Mouse (Mus musculus) left cerebral cortex, adult 18-20 months (tissue): ENCODE results near the gene Wwox. TPM values are rescaled to one million over a fixed set of nuclear protein-coding genes. Genes with fewer than 3 reads are reported as not detected.

Experiments used
- DNase-seq, 2 experiments: peaks; one replicate each; pipeline ENCODE4 v3.0.0; 2021 to 2022; ENCODE audit warnings: low spot score in 2 of 2, mixed read lengths in 1 of 2
- total RNA-seq, 2 experiments: library from RNA; stranded (reverse); gene quantifications; 2 replicates each; pipeline ENCODE4 v1.2.3; 2021

The Wwox gene
- total RNA-seq, 2 experiments from 2014 or later, result 17.9 to 18.2 TPM

DNA sequence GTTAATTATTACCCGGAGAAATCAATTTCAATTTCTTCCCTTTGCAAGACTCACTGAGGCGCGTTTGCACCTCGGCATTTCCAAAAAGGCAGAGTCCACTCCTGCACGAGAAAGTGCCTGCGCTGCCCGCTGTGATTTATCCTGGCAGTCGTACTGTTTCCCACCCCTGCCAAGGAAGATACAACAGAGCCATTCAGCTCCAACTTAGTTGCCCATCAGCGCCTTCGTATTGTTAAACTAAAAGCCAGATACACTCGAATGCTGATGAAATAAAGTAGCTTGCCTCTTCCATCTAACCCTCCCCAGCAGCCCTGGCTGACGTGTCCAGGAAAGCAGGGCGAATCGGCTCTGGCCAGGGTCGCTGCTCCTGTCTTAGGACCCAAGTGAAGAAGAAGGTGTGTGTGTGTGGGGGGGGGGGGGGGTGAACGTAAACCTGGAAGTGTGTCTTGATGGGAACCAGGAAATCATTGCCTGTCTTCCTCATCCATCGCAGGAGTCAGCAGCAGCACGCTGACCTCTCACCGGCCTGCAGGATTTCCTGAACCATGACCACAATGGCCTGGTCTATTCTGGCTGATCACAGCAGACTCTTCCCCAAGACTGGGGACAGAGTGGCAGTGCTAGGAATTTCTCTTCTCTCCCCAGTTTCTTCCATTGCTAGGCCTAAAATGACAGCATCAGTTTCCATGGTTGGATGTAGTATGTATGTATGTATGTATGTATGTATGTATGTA lies 154.1 kb downstream of the Wwox start:
- DNase-seq, result no peak

DNA sequence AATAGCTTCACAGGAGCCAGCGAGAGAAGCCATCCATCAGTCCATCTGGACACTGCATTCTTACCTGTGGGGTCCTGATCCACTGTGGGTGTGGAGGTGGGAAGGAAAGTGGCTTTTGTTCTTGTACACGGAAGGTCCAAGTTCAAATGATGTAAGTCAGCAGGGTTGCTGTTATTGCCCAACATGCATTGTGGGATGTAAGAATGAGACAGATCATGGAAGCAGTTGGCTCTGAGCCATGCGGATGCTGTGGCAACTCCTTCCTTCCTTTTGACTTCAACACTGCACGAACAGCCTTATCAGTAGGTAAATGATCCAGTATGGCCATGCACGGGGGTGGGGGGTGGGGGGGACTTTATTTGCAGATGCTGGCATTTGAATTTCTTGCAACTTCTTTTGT lies 155.4 kb downstream of the Wwox start:
- no peak for DNase-seq

DNA sequence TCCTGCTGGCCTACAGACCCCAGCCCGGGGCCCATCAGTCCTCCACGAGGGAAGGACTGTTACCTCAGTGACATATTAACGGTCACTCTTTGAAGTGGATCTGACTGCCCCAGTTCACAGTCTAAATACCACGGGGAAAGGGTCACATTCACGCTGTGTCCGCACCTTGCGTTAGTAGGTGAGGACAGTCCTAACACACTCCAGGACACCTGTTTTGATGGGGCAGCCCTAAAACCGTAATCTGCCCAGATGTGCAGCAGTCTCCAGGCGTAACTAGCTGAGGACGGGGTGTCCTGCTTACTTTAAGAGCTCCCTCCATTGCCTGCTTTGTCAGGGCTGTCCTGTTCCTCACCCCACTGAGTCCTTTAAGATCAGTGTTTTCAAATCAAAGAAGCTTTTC lies 160.1 kb downstream of the Wwox start:
- no peak for DNase-seq

DNA sequence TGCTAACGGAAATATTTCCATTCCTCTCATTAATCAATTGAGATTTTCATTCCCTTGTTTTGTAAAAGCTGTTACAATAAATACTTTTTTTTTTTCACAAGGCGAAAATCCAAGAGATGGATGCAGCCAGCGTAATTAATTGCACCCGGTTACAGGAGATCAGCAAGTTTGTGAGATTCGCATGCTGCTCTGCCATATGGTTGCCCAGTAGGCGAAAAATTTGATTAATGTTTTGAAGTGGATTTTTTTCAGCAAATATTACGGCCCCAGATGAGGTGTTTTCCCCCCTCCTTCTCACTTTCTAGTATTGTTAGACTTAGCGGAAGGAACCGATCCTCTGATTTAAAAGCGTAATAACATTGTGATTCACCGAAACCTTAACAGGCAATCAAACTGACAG lies 160.7 kb downstream of the Wwox start:
- DNase-seq, result no peak

DNA sequence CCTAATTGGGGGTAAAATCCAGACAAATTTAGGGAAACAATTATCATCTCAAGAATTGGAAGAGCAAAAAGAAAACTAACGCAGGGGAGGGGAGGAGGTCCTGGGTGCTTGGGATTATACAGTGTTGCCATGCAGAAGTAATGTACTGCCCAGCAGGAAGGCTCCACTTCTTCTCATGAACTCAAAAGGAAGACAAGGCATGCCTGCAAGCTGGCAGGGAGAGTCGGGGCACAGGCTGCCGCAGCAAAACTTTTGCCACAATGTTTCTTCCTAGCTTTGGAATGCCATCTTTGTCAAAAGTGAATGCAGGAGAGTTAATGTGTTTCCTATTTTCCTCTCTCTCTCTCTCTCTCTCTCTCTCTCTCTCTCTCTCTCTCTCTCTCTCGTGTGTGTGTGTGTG lies 163.6 kb downstream of the Wwox start:
- DNase-seq, result no peak

DNA sequence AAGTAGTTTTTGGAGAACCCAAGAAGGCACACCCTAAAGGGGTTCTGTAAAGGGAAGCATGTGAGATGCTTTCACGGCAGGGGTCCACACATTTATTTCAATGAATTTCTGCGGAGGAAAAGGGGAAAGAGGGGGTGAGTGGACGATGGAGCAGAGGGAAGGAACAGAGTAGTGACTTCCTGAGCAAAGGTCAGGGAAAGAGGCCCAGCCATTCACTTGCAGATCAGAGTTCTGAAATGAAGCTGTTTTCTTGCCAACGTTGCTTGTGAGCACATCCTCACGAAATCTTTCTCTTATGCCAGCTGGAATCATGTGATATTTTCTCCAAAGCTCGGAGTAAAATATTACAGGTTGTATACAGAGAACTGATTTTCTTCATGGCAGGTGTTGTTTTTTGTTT lies 164.1 kb downstream of the Wwox start:
- no peak for DNase-seq

DNA sequence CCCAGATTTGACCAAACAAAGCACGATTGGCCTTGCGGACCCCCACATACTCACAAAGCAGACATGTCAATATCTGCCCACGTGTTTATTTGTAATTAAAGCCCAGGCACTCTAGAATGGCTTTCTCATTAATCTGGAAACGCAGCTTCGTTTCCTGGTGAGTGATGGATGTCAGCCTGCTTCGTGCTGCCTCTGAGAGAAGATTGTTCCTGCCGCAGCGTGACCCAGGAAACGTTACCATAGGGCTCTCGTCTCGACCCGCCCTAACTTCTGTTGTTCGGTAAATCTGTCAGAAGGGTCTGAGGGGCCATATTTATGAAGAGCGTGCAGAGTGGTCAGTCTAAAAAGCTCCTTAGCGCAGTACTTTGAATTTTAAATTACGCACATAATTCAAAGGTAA lies 164.9 kb downstream of the Wwox start:
- DNase-seq, result no peak

DNA sequence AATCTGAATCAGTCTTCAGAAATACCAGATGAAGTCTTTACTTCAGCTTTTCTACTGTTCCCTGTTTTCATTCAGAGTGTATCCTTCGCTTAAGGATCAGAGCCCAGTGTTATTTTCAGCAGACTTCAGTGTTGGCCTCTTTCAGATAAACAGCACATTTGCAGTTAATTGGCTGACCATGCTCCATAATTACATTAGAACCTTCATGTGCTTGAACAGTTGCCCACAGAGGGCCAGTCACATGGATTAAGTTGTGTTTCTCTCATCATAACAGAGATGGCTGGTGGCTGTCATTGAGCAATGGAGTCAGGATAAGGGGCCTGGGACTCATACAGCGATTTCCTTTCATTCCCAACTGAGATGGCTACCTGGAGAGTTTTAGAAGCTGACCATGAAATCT lies 166.2 kb downstream of the Wwox start:
- no peak for DNase-seq

DNA sequence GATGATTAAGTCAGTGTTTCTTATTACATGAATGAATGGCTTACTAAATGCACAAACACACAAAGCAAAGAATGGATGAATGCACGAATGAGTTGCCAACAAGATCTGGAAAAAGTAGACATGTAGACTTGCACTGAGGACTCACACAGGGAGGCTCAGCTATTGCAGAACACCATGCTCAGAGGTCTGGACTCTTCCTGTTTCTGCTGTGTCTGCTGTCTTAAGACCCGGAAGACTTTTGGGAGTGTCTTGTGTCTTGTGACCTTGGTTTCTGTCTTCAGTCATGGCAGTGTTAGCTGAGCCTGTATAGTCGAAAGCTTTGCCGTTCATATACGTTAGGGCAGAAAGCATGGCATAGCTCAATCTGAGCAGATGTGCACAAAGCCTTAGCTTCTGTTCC lies 169.9 kb downstream of the Wwox start:
- DNase-seq, result no peak

DNA sequence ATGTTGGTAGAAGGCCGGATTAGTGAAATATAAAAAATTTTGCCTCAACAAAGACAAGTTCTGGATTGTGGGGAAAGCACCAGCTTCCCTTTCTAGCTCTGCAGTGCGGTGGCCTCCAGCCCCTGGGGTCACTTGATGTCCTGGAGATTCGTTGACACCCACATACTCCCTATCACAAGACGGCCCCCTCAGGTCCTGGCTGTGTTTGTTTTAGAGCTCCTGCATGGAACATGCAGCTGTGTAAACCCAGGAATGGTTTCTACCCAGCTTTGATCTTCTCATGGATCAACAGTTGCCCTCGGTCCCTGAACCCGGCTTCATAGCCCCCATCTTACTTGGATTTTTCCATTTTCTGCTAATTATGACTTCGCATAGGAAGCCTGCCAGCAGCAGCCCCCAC lies 171.6 kb downstream of the Wwox start:
- DNase-seq, result no peak

DNA sequence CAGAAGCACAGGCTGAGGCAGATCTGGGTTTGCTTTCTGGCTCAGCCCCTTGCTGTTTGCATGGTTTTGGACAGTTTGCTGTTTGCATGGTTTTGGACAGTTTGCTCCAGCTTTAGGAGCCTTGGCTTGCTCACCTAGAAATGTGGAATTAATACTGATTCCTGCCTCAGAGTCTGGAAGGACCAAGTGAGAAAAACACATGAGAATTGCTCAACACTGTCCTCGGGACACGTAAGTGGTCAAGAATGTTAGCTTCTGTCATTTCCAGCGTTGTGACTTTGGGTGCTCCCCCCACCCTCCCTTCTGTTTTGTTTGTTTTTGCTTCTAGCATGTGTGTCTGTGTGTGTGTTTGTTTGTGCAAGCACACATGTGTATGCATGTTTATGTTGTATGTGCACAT lies 172.6 kb downstream of the Wwox start:
- DNase-seq, result no peak

DNA sequence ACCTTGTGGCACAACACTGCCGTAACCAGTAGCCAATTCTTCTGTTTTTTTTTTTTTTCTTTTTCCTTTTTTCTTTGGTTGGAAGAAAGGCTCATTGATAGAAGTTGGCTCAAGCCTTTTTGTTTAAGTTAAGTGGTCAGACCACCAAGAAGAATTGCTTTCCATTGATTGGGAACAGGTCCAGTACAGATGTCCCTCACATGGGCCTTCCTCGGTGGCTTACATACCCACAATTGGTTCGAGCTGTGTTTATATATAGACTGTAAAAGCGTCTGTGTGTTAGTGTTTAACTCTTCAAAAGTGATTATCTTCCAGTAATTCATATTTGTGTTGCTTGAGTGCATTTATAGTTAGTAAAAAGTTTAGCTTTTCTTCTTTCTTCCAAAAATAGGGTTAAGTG lies 176.0 kb downstream of the Wwox start:
- DNase-seq, result no peak

DNA sequence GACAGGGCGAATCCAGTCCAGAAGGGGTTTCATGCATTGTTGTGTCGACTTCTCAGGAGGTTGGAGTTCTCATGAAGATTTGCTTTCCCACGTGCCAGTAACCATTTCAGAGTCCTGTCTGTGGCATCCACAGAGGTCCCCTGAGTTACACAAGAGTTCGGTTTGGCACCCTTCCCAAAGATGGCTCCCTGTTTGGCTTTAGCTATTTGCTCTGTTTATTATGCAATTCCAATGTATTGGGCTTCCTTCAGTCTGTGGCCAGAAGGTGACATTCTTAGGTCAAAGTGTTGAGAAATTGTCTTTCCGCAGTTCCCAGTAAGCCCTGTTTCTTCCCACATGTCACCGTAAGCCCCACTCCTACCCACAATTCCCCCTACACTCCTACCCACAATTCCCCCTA lies 176.5 kb downstream of the Wwox start:
- no peak for DNase-seq

DNA sequence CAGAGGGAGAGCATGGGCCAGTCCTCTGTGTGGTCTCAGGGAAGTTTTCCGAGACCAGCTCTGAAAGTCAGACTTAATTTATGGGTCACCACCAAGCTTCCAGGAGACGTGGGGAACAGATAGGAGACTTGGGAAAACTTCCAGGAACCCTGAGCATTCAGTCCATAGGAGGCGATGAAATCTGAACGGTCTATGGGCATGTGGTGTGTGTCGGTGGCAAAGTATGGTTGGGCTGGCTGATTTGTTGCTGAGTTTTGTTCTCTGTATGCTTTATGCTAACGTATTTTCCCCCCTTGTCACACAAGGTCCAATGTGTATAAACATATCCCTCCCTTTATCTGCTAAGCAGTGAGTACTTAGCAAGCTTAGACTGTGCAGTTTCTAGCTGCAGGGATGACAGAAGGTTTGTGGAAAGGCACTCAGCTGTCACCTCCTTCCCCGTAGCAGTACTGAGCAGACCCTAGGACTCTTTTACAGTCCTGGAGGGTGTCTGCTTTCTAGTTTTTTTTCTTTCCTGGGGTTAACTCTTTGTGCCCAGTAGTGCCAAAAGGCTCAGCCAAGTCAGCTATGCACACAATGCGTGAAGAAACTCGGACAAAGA lies 179.6 kb downstream of the Wwox start:
- no peak for DNase-seq

DNA sequence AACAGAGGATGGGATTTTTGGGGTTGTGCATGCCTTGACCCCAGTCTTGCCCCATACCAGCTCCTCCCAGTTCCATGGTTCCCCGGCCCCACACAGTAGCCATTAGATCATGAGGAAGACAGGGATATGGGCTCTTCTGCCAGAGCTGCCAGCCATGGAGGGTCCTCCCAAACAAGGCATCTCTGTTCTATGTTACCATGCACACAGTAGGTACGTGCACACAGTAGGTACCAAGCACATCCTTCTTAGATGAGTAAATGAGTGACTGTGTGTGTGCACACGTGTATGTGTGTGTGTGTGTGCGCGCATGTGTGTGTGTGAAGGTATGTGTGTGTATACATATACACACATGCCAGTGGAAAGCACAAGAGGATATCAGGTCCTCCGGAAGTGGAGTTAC lies 185.9 kb downstream of the Wwox start:
- DNase-seq, result no peak

DNA sequence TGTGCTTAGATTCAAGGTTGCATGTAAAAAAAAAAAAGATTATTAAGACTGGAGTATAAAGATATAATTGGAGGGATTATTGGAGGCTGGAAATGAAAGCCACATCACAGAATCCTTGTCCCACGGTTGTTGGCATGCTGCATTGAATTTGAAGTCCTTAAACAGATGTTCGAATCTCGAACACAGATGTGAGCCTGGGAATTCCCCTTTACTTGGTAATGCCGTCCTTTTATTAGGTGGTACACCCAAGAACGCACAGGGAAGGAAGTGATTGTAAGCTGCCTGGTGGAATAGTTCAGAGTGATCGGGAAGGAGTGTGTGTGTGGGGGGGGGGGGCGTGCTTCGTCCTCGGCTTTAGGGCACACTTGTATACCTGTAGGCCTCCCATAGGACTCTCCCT lies 187.4 kb downstream of the Wwox start:
- no peak for DNase-seq

DNA sequence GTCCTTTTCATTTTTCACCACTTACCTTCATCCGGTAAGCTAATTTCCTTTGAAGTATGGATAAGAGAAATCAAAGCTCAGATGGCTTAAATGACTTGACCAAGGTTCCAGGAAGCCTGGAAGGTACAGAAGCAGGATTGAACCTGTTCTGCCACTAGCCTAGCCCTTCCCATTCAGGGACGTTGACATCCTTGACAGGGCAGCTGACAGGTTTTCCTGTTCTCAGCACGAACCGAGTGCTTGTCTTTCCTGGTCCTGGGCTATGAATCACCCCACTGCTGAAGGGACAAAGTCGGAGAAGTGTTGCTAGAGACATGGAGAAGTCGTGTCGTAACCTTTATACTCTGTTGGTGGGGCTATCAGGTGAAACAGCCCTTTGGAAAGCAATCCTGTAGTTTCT lies 190.3 kb downstream of the Wwox start:
- DNase-seq, result no peak

DNA sequence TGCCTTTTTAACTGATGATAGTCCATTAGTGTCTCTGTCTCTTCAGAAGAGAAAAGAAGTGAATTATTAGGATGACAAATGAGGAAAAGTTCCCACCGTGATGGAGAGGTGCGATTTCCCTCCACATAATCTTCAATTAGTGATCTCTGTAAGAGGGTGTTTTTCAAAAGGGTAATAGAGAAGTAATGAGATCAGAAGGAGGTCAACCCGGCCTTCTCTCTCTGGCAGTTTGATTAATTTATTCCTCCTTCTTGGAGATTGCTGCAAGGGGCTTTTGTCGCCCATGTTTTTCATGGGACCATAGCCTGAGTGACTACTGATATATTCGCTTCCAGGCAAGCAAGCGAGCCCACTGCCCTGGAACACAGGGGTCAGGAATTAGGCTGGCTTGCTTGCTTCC lies 191.6 kb downstream of the Wwox start:
- no peak for DNase-seq

DNA sequence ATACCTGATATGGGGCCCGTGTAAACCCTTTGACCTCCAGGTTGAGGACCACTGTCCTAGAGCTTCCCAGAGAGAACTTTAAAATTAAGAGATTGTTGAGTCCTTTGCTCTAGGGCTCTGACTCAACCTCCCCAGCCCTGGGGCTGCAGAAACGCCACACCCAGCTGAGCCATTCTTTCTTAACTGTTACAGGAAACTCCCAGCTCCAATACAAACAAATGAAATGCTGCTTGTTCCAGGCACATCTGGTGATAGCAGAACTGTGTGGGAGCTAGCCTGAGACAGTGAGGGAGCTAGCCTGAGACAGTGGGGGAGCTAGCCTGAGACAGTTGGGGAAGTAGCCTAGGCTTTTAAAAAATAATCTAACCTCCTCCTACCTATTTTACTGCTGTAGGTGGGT lies 194.7 kb downstream of the Wwox start:
- no peak for DNase-seq

DNA sequence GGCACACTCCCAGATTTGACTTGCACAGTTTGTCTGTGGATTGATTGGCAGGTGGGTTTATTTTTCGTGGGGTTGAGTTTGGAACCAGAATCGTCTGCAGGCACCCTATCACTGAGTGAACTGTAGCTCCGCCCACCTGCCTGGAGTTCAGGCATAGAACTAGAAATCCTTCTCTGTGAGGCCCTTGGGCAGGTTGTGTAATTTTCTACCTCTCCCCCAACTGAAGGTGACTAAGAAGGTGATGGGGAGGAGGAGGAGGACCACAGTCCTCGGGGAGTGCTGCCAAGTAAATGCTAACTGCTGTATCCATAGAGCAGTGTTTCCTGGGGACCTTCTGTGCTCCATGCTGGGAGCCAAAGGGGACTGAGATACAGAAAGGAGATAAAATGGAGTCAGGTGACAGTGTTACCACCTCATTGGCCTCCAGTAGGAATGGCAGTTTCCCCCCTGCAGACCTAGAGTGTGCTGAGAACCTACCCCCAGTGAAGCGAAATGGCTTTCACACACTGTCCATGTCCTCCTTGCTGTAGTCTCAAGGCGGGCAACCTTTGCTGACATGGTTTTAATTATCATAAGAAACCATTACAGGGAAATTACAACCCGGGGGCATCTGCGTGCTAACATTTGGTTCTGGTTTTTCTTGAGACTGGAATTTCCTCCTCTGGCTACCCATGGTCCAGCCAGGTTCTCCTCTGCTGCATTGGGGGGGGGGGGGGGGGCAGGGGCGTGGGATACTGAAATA lies 195.4 kb downstream of the Wwox start:
- DNase-seq, result no peak

DNA sequence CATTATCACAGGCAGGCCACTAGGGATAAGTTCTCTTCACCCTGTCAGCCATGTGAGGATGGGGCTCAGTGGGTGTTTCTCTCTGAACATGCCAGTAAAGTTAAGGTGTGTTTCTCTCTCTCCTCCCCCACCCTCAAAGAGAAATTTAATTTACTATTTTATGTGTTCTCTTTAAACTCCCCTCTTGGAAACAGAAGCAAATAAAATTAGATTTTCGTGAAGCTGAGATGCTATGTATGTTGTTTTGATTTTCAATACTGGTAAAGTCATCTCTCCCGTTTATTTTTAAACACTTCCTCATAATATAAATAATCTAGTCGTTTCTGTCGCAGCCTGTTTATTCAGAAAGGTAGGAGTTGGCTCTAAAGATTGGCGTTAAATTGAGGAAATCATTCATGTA lies 196.9 kb downstream of the Wwox start:
- no peak for DNase-seq

DNA sequence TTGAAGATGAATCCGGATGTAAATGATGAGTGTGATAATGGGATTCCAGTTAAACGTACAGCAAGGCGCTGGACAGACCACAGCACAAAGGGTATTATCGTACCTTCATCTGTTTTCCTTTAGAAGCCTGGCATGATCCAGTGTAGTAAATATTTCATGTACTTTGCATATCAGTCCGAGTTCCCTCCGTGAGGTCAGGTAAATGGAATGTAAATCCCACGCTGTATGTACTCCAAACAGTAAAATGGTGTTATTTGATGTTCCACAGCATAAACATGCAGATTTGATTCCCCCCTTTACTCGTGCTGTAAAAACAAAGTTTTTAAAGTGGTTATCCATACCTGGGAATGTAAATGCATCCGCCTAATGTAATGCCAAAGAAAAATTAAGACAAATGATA lies 202.4 kb downstream of the Wwox start:
- no peak for DNase-seq

DNA sequence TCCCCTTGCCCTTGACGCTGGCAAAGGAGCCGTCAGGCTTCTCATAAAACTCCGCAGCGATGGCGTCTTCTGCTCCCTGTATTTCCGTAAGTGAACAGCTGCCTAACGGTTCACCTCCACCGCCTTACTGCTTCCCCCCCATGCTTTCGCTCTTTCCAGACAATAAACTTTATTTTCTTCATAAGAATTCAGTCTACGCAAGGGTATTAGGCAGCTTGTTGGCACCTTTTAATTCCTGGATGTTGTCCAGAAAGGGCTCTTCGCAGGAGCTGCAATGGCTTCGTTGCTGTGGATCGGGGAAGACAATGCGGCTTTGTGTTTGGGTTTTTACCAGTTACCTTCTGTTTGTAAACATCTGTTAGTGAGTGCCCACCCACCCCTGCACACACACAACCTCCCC lies 211.3 kb downstream of the Wwox start:
- DNase-seq, result no peak
